Mouse (Mus musculus) left cerebral cortex, adult 9 months (tissue): Measurements from ENCODE around the gene Rhox2b.
"Not testable (repeated sequence)": the region's sequence is repeated elsewhere in the genome, so short reads cannot be mapped to it uniquely, and the experiment has no call there.

ENCODE experiments used
- DNase-seq, 2 experiments: peaks; one replicate each; pipeline ENCODE4 v3.0.0; 2022; ENCODE audit warnings: low spot score in 2 of 2

Rhox2b gene

GRCm38 (mm10) chrX:37411767-37412166 lies at the start of gene Rhox2b:
TSS of gene Rhox2b (plus strand) at chrX:37412067.
- not testable (repeated sequence) for DNase-seq

- DNase-seq = not testable (repeated sequence)
These were observed 32.1 kb upstream of the Rhox2b start, which contains the start of gene Rhox3a2 for GRCm38 (mm10) chrX:37379728-37380127. TSS of gene Rhox3a2 (plus strand) at chrX:37380028.

GRCm38 (mm10) chrX:37390548-37390947 lies 21.3 kb upstream of the Rhox2b start, which contains the start of gene Rhox4a2:
TSS of gene Rhox4a2 (plus strand) at chrX:37390848.
- DNase-seq = not testable (repeated sequence)

- not testable (repeated sequence) for DNase-seq
These were observed 20.3 kb downstream of the Rhox2b start, which contains the start of gene Rhox4b for GRCm38 (mm10) chrX:37432194-37432593. TSS of gene Rhox4b (plus strand) at chrX:37432494.

GRCm38 (mm10) chrX:37453380-37453779 lies 41.5 kb downstream of the Rhox2b start, which contains the start of gene Rhox2c:
TSS of gene Rhox2c (plus strand) at chrX:37453680.
- DNase-seq = not testable (repeated sequence)

GRCm38 (mm10) chrX:37458285-37458684 lies 46.4 kb downstream of the Rhox2b start, which contains the start of gene Rhox3c:
TSS of gene Rhox3c (plus strand) at chrX:37458585.
- DNase-seq = not testable (repeated sequence)
